Mouse (Mus musculus) embryonic stem cell, embryonic (primary cell): ENCODE data around the gene Ppp3ca.

ENCODE experiments used
- CTCF ChIA-PET, 4 experiments: fragments of 300-600 bp in 2 of 4; fragments of 350-600 bp in 2 of 4; sonication (Branson Sonifier 250); formaldehyde crosslinking; loops; one replicate each; lab custom pipeline; 2022; ENCODE audit warnings: inconsistent platforms in 2 of 4; lab: Charles Lee
- POLR2A ChIA-PET, 4 experiments: fragments of 300-600 bp in 2 of 4; fragments of 350-600 bp in 2 of 4; sonication (Branson Sonifier 250); formaldehyde crosslinking; loops; one replicate each; lab custom pipeline; 2022; ENCODE audit warnings: antibody characterized with exemption in 4 of 4, inconsistent platforms in 1 of 4; lab: Charles Lee

The Ppp3ca gene

GRCm38 (mm10) chr3:136670110-136670359, at the start of gene Ppp3ca:
TSS of gene Ppp3ca (plus strand) at chr3:136670124.
- ChIA-PET CTCF (no interaction called here), POLR2A (interaction anchor here in 3 of 4 experiments (0.6 to 5.7 kb wide), 31 partner anchors 9 to 1194 kb away, joined by 3 to 54 read pairs (median 6); partner anchors contain the start of gene H2afz (in 2 of the 3))

- POLR2A ChIA-PET, result no interaction called here
- CTCF ChIA-PET, result no interaction called here
Observed at GRCm38 (mm10) chr3:136640544-136641230, 29.2 kb upstream of the Ppp3ca start.

GRCm38 (mm10) chr3:136650966-136651365, 19.0 kb upstream of the Ppp3ca start:
- ChIA-PET CTCF (no interaction called here), POLR2A (interaction anchor here in 1 of 4 experiments (0.6 to 1.2 kb wide), 2 partner anchors 18 to 19 kb away, joined by 3 read pairs; partner anchors contain the start of gene Ppp3ca)

GRCm38 (mm10) chr3:136651496-136651895, 18.4 kb upstream of the Ppp3ca start:
- CTCF ChIA-PET, result no interaction called here
- POLR2A ChIA-PET, result interaction anchor here in 1 of 4 experiments (0.6 kb wide), 1 partner anchor 17 kb away, joined by 3 read pairs; no protein-coding TSS in a partner anchor

GRCm38 (mm10) chr3:136656460-136657035, 13.4 kb upstream of the Ppp3ca start:
- POLR2A ChIA-PET, result interaction anchor here in 2 of 4 experiments (0.6 to 4.0 kb wide), 4 partner anchors 12 to 179 kb away, joined by 3 to 15 read pairs (median 4); partner anchors contain the start of gene Ppp3ca (in 1 of the 2)
- CTCF ChIA-PET, result no interaction called here

GRCm38 (mm10) chr3:136658681-136659080, 11.2 kb upstream of the Ppp3ca start:
- CTCF ChIA-PET, result no interaction called here
- POLR2A ChIA-PET, result interaction anchor here in 2 of 4 experiments (0.6 to 4.0 kb wide), 4 partner anchors 11 to 1463 kb away, joined by 4 to 15 read pairs (median 8); partner anchors contain the start of gene Ppp3ca (in 2 of the 2)

- ChIA-PET CTCF (no interaction called here), POLR2A (no interaction called here)
Observed at GRCm38 (mm10) chr3:136665119-136665518, 4.8 kb upstream of the Ppp3ca start.

- CTCF ChIA-PET, result interaction anchor here in 2 of 4 experiments (0.5 to 1.2 kb wide), 3 partner anchors 16 to 228 kb away, joined by 3 read pairs; no protein-coding TSS in a partner anchor
- POLR2A ChIA-PET, result interaction anchor here in 2 of 4 experiments (0.6 to 5.7 kb wide), 6 partner anchors 14 to 168 kb away, joined by 3 to 54 read pairs (median 5); no protein-coding TSS in a partner anchor
Observed at GRCm38 (mm10) chr3:136668072-136668471, 1.9 kb upstream of the Ppp3ca start.

GRCm38 (mm10) chr3:136669231-136670109, 454 bp upstream of the Ppp3ca start:
- ChIA-PET CTCF (interaction anchor here in 2 of 4 experiments (0.5 kb wide), 2 partner anchors 167 to 1858 kb away, joined by 3 to 4 read pairs; no protein-coding TSS in a partner anchor), POLR2A (interaction anchor here in 3 of 4 experiments (0.6 to 5.7 kb wide), 42 partner anchors 8 to 1206 kb away, joined by 3 to 54 read pairs (median 5); partner anchors contain the start of gene H2afz (in 2 of the 3))

GRCm38 (mm10) chr3:136670360-136671131, 622 bp downstream of the Ppp3ca start:
- POLR2A ChIA-PET, result interaction anchor here in 3 of 4 experiments (0.6 to 5.7 kb wide), 34 partner anchors 8 to 1194 kb away, joined by 3 to 54 read pairs (median 5); partner anchors contain the start of gene H2afz (in 2 of the 3)

GRCm38 (mm10) chr3:136671161-136671939, 1.4 kb downstream of the Ppp3ca start:
- ChIA-PET CTCF (no interaction called here), POLR2A (interaction anchor here in 2 of 4 experiments (1.2 to 5.7 kb wide), 11 partner anchors 10 to 1193 kb away, joined by 3 to 54 read pairs (median 5); partner anchors contain the start of gene H2afz (in 1 of the 2))

More at GRCm38 (mm10) chr3:136670360-136671131, 622 bp downstream of the Ppp3ca start:
- CTCF ChIA-PET, result no interaction called here

GRCm38 (mm10) chr3:136671940-136672278, 2.0 kb downstream of the Ppp3ca start:
- CTCF ChIA-PET, result no interaction called here
- POLR2A ChIA-PET, result interaction anchor here in 3 of 4 experiments (0.5 to 5.7 kb wide), 11 partner anchors 10 to 1192 kb away, joined by 3 to 54 read pairs (median 4); partner anchors contain the start of gene H2afz (in 1 of the 3)

- POLR2A ChIA-PET, result interaction anchor here in 3 of 4 experiments (0.5 to 5.7 kb wide), 5 partner anchors 9 to 165 kb away, joined by 3 to 54 read pairs (median 4); no protein-coding TSS in a partner anchor
- CTCF ChIA-PET, result no interaction called here
Observed at GRCm38 (mm10) chr3:136672870-136673269, 2.9 kb downstream of the Ppp3ca start.

GRCm38 (mm10) chr3:136673363-136673762, 3.4 kb downstream of the Ppp3ca start:
- ChIA-PET POLR2A (interaction anchor here in 1 of 4 experiments (5.7 kb wide), 1 partner anchor 10 kb away, joined by 50 read pairs; no protein-coding TSS in a partner anchor), CTCF (no interaction called here)

GRCm38 (mm10) chr3:136674486-136674885, 4.6 kb downstream of the Ppp3ca start:
- CTCF ChIA-PET, result no interaction called here
- POLR2A ChIA-PET, result interaction anchor here in 2 of 4 experiments (0.7 to 1.5 kb wide), 3 partner anchors 9 to 31 kb away, joined by 3 to 4 read pairs (median 3); no protein-coding TSS in a partner anchor

GRCm38 (mm10) chr3:136676991-136677390, 7.1 kb downstream of the Ppp3ca start:
- POLR2A ChIA-PET, result interaction anchor here in 1 of 4 experiments (0.6 kb wide), 1 partner anchor 973 kb away, joined by 3 read pairs; no protein-coding TSS in a partner anchor
- CTCF ChIA-PET, result no interaction called here
